Mouse (Mus musculus) cerebellum, adult 11 months (tissue): ENCODE measurements around the gene Spata4.
"Not testable (repeated sequence)": the region's sequence is repeated elsewhere in the genome, so short reads cannot be mapped to it uniquely, and the experiment has no call there.

Source experiments
- DNase-seq: peaks from one replicate; pipeline ENCODE4 v3.0.0; 2022

Spata4 gene

GRCm38 (mm10) chr8:54600671-54601251 lies at the start of gene Spata4:
Gene Spata4, plus strand, starts transcription at chr8:54600781.
- DNase-seq, result no peak

GRCm38 (mm10) chr8:54554921-54555320 lies 45.7 kb upstream of the Spata4 start:
- DNase-seq, result no peak

GRCm38 (mm10) chr8:54562137-54562536 lies 38.4 kb upstream of the Spata4 start:
- no peak for DNase-seq

DNA sequence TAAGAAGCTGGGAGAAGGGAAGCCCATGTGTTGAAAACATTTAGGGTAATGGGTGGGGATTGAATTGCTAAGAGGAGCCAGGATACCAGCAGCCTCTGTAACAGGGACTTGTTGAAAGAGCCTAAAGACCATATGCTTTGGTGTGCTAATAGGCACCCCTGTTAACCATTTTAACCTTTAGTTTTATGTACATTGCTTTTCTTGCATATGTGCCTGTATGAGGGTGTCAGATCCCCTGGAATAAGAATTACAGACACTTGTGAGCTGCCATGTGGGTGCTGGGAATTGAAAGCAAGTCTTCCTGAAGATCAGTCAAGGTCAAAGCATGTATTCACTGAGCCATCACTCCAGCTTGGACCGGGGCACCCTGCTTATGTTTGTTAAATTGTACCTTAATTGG lies 35.4 kb upstream of the Spata4 start:
- no peak for DNase-seq

- no peak for DNase-seq
Observed at GRCm38 (mm10) chr8:54565603-54566260, 34.8 kb upstream of the Spata4 start.

- no peak for DNase-seq
Observed at GRCm38 (mm10) chr8:54567168-54567567, 33.4 kb upstream of the Spata4 start.

GRCm38 (mm10) chr8:54570618-54571609 lies 29.7 kb upstream of the Spata4 start:
- DNase-seq, result no peak

DNA sequence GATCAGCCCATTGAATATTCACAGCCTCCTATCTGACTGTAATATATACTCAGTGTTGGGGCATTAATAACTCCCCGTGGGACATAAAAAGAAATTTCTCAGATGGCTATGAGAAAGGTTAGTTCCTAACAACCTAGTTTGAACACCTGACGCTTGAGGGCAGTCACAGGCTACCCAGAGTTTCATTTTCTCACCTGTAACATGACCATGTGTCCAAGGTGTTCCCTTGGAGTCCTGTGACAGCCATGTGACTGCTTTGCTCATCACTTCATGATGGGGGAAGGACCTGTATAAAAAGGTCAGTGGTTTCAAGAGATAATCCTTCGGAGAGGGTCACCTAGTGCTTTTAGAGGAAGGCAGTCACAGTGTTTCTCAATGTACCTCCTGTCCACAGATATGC lies 19.1 kb upstream of the Spata4 start:
- no peak for DNase-seq

DNA sequence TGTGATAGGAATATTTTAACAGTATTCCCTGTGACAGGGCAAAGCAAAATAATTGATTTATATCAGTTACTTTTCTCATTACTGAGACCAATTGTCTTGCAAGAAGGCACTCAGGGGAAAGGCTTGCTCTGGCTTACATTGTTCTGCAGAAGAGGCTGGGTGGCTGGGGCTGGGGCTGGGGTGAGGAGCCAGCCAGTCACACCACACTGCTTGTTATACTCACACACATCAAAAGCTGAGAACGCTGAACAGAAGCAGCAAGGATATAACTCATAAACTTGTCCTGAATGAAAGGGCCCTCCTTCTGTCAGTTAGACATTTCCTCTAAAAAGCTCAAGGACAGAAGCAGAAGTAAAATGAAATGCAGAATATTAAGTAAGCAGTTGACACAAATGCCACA lies 17.7 kb upstream of the Spata4 start:
- no peak for DNase-seq

- no peak for DNase-seq
Observed at GRCm38 (mm10) chr8:54594634-54595033, 5.9 kb upstream of the Spata4 start.

GRCm38 (mm10) chr8:54596051-54596450 lies 4.5 kb upstream of the Spata4 start:
- DNase-seq, result no peak

DNA sequence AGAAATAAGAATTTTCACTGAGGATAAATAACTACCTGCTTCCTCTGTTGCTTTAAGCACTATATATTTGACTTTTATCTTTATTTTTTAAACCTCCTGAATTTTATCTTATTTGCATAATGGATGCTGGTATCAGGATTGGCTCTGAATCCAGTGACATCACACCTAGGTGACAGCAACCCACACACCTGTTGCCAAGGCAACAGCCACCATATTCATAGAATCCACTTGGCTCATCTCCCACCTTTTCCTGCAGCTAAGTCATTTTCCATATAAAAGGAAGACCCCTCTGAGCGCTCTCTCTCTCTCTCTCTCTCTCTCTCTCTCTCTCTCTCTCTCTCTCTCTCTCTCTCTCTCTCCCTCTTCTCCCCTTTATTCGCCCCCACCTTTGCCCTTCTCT lies 3.6 kb upstream of the Spata4 start:
- DNase-seq, result no peak

DNA sequence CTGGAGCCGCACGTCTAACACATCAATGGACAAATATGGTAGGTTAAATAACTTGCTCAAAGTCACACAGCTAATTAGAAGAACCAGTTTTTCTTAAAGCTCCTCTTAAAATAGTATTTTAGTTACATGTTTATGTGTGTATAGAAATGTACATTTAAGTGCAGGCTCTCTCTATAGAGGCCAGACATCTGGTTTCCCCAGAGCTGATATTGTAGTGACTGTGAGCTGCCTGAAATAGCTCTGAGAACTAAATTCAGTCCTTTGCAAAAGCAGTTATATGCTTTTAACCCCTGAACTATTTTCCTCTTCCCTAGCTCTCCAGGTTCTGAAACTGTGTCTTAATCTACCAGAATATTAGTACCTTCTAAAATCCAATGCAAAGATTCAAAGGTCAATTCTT lies 3.2 kb upstream of the Spata4 start:
- no peak for DNase-seq

GRCm38 (mm10) chr8:54603440-54603839 lies 2.9 kb downstream of the Spata4 start:
- no peak for DNase-seq

DNA sequence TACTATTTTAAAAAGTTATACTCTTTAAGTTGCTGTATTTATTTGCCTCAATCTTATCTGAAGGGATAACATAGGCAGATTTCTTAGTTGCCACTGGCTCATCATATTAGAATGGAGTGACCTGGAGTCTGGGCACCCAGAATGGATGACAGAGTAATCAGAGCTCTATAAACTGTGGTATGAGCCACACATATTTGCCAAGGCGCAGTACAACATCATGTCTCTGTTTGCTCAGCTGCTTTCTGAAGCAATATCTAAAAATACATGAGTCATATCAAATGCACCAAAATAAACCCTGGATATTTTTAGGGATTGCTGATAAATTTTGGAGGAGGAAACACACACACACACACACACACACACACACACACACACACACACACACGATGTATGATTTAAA lies 8.8 kb downstream of the Spata4 start:
- DNase-seq, result no peak

DNA sequence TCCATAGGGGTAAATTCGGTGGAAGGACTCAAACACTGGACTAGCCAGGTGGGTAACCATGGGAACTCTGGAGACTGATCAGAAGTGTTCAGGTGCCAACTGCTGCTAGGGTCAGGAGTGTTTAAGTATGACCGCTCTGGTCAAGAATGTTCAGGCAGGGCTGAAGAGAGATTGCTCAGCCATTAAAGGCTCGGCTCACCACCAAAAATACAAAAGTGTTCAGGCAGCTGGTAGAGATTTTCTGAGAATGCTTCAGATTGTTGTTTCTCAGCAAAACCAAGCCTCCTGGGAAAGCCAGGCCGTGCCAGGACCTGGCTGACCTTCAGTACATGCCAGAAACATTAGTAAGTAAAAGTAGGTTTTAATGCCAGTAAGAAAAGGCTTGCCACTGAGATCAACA lies 9.7 kb downstream of the Spata4 start:
- DNase-seq, result no peak

- DNase-seq, result not testable (repeated sequence)
Observed at GRCm38 (mm10) chr8:54616710-54617109, 16.1 kb downstream of the Spata4 start.

DNA sequence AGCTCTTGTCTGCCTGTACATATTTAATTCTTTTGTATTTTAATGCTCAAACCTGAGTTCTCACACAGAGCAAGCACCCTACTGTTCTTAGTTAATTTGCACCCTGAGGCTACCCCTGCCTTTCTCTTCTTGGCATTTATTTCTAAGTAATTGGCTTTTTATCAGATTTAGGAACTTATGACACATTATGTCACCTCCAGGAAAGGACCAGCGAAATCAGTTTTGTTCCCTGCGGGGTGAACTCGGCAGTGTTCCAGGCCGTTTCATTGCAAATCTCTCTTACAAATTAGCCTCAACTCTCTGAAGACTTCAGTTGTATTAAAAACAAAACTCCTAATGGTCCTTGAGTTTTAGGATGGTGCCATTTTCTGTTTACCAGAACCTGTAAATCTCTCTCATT lies 38.1 kb downstream of the Spata4 start:
- peak; percentile 16 for DNase-seq
